Mouse (Mus musculus) frontal cortex, adult (tissue): Measurements from ENCODE around the gene Acyp1.
A peak's percentile ranks its signal among the peaks of the same experiment; 100 is the strongest.

Source experiments
- ATAC-seq: cut with Nextera tagmentation; 2 replicates; pipeline ENCODE4 v1.9.2; 2017; ENCODE audit warnings: mild to moderate bottlenecking, moderate library complexity, mixed read lengths; ENCODE audit not compliant: low TSS enrichment

The Acyp1 gene

DNA sequence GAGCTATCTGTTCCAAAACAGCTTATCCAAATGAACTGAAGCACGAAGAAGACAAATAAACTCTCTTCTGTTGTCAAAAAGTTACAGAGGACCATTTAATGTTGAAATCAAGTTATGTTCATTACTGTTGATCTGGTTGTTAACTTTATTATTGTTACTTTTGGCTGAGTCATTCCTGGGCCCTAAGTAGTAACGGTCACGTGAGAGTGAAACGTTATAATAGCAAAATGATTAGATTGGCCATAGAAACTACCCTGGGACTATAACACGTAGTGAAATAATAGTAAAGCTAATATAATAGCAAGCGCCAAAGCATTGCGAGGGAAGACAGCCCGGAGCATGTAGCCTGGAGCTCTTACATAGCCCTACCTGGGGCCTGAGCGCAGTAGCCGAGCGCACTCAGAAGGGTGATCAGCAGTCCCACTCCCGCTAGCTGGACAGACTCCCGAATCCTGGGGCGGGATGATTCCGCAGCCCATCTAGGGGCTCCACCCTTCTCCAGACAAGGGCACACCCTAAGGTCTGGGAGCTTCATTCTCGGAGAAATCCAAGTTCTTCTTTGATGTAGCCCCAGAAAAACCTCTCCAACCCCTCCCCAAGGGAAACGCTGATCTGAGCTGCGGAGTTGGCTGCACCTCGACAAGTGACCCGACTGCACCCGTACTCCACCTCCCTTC is at the start of gene Acyp1:
Gene Acyp1, minus strand, starts transcription at position 630 of the 677 bp plus-strand sequence.
- peak; percentile 41; the same call in 1 of the 2 replicates for ATAC-seq

DNA sequence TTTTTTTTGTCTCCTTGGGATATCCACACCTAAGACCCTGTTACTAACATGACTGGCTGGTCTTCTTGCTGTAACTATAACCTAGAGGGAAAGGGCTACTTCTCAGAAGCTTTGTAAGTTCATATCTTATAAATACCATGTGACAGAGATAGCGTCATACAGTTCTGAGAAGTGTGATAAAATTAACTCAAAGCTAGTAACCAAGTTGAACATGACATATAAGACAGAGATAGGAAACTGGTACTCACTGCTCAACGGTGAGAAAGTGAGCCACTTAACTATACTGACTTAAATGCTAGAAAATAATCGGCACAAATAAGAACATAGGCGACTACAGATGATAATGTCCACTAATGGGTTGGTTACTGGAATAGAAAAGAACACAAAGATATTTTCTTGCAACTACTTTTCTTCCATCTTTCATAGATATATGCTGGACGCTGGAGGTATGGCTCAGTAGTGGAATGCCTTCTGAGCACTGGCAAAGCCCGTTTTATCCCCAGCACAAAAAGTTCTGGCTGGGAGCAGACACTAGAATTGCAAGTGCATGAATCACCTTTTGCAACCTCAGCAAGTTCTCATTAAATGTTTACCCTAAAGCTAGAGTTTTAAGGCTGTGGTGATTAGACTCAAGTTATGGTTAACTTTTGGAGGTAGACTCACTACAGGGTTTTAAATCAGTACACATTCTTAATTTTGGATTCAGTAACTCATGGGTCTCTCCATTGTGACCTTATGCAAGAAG is 49.5 kb upstream of the Acyp1 start:
- no peak for ATAC-seq

DNA sequence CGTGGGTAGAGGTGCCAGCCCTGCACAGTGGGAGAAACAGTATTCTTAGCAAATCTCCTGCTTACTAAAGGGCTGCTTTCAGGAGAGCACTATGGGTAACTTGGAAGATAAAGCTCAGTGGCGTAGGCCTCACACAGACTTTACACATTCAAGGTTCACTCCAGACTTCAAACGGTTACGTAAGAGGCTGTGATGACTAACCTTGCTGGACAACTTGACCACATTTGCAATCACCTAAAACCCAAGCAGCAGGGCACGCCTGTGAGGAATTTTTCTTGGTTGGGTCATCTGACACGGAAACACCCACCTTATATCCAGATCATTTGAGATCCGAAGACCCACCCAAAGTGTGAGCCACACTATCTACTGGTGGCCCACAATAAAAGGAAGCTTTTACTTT is 41.9 kb upstream of the Acyp1 start:
- ATAC-seq, result no peak

DNA sequence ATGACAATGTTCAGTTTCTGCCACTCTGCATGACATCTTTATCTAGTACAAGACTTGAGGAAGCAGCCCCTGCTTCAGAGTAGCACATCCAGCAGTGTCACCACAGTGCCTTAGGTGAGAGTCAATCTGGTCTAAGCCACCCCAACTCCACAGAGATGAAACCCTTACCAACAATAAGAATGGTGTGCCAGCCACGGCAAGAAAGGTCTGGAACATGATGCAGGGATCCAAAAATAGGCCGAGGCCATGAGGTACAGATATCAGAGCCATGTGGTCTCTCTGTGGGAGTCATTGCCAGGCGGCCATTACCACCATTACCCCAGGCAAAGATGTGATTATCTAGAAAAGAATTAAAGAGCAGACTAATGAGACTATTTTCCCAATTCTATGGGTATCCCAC is 20.4 kb upstream of the Acyp1 start:
- no peak for ATAC-seq

DNA sequence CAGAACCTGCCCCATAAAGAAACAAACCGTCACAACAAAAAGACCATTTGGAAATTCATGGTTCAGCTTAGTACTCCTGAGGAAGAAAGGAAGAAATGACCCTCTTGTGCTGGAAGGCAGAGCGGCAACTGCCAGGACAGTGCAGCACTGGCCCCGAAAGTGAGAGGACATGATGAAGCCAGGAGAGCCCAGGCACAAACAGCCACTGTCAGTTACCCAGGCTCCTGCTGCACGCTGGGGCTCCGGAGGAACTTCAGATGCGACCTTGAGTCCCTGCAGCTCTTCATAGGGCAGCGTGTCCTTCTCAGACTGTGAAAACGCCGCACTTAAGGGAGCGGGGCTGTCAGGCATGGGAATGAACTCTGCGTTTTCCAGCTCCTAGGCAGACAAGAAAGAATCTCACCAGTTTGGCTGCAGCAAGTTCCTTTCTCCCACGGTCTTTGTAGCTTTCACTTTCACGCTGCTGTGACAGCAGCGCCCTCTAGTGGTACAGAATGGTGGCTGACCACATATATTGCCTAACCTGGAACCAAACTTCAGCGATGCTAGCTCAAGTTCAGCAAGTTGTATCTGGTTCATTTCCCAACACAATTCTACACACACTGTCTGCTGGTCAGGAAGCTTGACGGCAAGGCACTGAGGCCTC is 17.1 kb upstream of the Acyp1 start:
- peak; percentile 94 for ATAC-seq

DNA sequence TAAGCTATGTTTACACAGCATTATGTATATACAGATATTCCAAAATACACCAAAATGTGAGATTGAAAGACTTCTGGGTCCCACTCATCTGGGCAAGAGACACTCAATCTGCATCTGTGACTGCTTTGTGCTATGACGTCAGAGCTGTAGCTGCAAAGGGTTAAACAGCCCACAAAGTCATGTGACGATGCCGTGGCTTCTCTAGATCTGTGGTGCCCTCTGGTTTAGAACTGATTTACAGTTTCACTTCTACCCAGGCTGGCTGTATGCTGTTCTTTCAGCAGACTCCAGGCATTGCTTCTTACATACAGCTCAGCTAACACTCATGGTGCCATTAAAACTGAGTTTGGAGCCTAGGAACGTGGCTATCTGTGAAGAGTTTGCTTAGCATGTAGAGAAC is 16.5 kb upstream of the Acyp1 start:
- ATAC-seq, result no peak

DNA sequence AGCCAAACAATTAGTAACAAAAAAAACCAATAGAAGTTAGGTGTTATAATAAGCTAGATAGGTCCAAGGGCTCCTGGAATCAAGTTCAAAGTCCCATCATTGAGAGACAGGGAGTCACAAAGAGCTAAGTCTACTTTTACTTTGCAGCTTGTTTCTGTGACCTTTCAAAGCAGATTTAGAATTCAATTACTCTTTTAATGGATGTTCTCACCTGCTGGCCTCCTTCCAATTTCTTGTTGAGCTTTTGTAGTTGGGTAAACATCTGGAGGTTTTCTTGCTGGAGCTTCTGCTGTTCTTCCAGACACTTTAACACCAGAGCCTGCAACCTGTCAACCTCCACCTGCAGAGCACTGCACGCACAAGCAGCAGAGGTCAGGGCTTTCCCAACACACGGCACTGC is 15.0 kb upstream of the Acyp1 start:
- no peak for ATAC-seq

DNA sequence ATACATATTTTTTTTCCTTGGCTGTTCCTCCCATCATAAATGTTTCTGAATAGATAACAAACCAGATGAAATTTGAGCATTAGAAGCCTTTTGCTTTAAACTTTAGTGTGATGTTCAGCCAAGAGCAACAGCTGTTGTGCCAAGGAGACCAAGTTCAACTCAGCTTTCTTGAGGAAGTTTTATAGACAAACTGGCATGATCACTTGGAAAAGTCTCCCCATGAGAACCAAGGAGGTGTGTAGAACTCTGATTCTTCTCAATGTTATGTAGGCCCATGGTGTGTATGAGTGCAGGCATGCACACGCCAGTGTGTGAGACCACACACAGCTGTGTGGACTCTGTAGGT is 10.6 kb upstream of the Acyp1 start:
- ATAC-seq, result no peak

DNA sequence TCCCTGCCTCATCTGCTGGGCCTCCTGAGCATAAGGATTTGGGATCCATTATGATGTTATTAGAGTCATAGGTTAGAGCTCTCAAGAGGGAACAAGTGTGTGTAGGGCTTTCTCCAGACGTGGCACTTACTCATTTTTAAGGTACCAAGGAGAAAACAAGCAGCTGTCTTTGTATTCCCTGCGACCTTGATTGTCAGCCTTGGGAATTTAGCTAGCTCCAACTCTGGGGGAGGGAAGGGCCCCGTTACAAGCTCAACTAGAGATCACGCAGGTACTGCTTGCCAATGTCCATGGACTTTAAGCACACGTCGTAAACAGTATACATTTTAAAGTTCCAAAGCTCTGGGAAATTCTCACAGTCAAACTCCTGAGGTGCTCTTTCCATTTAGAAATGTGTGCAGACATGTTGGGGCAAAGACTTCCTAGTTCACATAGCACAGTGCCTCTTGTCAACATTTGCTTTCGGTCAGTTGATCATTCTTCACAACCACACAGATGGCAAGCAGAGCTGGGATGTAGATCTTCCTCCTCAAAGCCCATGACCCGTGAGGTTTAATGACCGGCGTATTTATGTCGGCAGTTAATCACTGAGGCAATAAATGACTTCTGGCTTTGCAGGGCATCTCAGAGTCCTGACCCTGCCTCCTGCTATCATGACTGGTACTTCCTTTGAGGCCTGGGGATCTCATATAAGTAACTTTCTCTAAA is 10.0 kb upstream of the Acyp1 start:
- no peak for ATAC-seq

DNA sequence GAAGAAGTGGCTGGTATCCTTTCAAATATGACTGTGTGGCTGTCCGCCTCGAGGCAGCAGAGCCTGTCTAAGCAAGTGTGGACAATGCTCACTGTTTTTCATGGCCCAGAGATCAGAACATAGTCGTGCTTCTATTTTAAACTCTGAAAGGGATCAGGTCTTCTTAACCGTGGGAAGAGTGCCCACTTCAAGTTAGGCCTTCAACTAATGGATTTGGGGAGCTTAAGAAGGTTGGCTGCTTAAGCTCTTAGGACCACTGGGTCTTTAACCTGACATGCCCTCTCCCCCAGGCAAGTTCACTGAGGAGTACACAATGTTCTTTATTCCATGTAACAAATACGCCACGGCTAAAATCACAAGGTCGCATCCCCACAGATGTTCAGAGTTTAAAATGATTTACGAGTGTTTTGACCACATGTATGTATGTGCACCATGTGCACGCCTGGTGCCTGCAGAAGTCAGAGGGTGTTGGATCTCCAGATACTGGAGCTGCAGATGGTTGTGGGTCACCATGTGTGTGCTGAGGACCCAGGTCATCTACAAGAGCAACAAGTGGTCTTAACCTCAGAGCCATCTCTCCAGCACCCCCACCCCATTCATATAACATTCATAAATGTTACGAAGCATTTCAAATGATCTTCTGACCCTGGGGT is 9.2 kb upstream of the Acyp1 start:
- ATAC-seq, result no peak

DNA sequence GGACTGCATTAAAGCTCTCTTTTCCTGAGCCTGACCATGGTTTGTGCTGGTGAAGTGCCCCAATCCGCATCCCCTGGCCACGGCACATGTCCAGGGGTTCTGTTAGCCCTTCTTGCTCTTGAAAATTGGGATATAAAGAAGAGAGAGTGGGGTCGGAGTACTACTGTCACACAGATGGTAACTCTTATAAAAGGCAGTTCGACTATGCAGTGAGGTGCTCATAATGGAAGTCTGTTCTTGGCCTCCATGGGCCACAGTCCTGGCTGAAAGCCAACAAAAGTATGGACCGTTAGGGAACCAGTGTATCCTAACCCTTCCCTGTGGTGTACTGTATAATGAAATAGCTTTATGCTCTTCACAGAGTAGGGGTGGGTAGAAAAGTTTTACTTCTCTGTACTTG is 8.7 kb upstream of the Acyp1 start:
- no peak for ATAC-seq

DNA sequence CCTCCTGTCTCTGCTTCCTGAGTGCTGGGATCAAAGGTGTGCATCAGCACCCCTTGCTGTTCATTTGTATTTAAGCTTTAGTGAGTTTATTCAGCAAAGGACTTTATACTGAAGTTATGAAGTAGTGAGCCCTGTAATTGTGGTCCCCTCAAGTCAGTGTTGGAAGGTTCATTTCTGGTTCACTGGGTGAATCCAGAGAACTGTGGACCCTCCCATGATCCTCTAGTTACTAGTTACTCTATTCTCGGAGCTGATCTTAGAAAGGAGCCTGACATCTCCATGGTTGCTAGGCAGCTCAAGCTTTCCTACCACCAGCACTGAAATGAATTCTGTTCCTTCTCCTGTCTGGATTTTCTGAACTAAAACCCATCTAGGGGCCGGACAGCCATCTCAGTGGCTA is 7.3 kb upstream of the Acyp1 start:
- ATAC-seq, result no peak

DNA sequence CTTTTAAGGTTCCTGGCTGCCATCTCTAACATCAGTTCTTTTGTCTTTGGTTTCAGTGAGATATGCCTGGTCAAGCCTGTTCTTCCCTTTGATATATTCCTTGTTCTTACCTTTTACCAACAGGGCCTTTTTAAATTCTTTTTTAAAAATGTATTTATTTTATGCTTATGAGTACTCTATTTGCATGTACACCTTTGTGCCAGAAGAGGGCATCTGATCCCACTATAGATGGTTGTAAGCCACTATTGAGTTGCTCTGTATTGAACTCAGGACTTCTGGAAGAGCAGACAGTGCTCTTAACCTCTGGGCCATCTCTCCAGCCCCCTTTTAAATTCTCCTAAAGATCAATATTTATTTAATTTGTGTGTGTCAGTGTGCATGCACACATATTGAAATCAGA is 4.7 kb upstream of the Acyp1 start:
- no peak for ATAC-seq

DNA sequence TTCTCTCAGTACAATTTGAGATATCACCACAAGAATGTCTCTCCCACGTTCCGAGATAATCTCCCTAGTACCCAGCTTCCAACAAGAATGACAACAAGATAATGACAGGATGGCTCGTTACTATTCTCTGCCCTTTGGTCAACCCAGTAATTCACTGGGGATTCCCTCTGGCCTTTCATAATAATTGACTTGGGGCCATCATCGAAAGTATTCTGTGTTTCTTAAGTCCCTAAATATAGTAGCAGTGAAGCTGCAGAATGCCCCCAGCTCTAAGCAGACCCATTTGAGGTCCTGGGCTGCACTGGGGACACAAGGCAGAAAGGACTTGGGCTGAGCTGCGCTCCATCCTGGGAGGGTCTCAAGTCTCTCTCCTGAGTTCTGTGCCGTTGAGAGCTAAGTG is 4.0 kb upstream of the Acyp1 start:
- no peak for ATAC-seq

DNA sequence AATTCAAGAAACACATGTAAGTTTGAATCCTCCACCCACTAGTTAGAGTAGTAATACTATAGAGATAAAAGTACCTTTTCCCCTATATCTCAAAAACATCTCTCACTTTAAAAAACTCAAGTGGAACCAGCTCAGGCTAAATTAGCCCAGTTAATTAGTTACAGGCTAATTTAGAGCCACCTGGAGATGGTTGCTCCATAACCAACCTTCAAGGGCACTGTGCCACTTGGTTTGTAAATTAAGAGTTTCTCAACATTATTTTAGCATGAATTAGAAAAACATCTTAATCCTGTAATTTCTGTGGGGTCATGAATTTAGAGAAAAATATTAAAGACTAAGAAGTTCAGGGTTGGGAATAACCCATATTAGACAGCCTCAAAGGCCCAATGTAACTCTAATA is 3.3 kb upstream of the Acyp1 start:
- no peak for ATAC-seq

DNA sequence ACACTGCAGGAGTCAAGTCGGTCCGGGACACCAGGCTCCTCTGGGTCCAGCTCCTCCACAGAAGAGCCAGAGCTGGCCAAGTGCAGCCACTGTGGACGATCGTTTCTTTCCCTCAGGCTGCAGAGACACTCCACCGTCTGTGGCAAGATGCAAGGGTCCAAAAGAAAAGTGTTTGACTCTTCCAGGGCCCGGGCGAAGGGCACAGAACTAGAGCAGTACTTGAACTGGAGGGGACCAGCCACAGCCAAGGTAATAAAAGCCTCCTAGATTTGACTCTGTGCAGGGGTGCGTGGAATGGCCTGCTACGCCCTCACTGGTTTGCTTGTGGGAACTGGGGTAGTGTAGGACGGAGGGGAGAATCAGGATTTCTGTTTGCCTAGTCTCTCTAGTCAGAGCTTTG is 2.4 kb upstream of the Acyp1 start:
- no peak for ATAC-seq

DNA sequence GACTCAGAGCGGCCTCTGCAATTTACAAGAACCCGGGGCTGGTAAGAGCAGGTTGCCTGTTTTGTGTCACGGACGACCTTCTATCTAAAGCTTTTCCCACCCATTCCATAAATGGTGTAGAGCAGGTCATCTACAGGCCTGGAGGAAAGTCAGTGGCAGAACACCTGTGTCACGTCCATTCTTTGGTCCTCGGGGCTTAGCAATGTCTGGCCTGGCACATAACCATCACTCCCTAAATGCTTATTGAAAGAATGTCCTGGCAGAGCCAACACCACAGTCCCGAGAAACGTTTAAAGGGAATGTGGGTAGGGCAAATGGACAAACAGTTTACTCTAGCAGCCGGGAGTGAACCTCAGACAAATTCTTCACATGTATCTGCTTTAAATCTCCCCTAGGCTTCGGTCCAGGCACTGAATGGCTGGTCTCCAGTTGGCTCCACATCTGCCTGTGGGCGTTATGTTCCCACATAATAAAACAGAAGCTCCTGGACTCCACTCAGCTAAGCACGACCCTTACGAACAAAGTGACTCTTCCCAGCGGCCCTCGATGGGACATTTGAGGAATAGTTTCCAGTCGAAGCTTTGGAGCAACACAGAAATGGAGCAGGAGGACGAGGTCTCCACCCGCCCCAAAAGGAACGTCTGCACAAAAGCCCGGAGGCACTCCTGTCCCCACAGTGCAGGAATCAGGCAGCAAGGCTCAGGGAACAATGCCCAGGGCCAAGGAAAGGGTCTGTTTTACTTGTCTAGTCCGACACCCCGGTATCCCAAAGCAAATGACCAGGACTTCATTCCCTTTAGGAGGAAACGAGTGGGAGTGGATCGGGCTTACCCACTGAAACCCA is 1.1 kb upstream of the Acyp1 start:
- ATAC-seq, result no peak

DNA sequence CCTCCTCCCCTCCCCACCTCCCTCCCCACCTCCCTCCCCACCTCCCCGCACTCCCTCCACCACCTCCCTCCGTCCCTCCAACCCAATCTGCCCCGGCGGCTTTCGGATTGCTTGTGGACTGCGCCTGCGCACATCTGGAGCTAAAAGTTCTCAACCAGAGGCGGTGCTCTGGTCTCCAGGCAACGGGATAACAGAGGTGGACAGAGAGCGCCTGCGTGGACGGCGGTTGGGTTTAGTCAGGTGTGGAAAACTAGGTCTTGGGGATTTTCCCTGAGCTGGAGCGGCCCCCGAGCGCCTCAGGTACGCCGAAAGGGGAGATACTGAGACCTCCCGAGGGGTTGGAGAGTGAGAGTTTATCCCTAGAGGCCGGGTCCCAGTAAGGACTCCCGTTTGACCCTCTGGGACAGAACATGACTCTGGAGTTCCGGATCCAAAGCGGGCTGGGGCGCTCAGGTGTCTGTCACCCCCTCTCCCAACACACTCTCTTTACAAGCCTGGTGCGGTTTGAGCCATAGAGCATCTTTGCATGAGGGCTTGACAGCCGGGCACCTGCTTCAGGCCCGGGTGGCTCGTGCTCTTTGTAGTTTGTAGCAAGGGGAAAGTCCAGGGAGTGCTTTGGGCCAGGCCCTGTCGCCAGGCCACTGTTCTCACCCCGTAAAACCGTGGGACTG is 383 bp upstream of the Acyp1 start, which contains the start of gene Zc2hc1c:
Gene Zc2hc1c, plus strand, starts transcription at position 106 of the 671 bp plus-strand sequence.
- peak; percentile 92 for ATAC-seq

DNA sequence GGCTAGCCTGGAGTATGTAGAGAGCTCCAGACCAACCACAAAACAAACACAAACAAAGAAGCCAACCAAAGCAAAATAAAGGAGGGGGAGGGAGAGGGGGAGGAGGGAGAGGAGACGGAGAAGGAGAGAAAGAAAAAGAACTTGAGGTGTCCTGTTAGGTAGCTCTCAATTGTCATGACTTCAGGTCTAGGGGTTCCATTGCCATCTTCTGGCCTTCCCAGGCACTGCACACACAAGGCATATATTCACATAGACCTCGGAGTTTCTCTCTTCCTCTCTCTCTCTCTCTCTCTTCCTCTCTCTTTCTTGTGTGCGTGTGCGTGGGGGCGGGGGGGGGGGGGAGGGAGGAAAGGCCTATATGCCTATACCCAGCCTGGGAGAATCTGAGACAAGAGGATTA is 1.3 kb downstream of the Acyp1 start:
- ATAC-seq, result no peak

DNA sequence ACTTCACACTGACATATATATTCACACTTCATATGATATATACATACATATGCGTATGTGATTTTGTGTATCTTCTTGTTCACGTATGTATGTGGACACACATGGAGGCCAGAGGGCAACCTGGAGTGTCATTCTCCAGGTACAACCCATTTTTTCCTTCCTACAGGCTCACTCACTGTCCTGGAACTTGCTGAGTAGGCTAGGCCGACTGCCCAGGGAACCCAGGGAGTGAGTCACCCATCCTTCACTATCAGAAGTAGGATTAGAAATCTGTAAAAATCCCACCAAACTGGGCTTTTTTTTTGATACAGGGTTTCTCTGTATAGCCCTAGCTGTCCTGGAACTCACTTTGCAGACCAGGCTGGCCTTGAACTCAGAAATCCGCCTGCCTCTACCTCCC is 3.2 kb downstream of the Acyp1 start:
- ATAC-seq, result no peak

DNA sequence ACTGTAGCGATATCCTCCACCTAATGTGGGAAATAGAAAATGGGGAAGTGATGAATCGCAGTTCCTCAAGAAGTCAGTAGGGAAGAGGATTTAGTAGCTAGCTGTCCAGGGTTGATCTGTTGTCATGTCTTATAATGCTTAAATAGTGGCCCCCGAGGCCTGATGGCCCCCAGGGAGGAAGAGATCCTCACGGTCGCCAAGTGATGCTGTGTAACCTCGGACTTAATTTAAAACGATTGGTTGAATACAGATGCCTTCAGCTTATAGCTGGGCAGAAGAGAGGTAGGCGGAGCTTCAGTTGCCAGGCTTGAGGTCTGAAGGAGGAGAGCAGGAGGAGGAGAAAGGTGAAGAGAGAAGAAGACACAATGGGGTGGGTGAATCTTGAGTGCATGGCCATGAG is 3.9 kb downstream of the Acyp1 start:
- ATAC-seq, result no peak
